Mouse (Mus musculus) embryo, embryonic 10 days (tissue): ENCODE measurements at regions not wholly inside any gene's neighbourhood (a gene's known extent, or its start where the extent isn't known, plus 50 kb on each side); places are given as distances from the start of the nearest gene placed in this dataset.
"Not testable (repeated sequence)": the region's sequence is repeated elsewhere in the genome, so short reads cannot be mapped to it uniquely, and the experiment has no call there.

Experiments
- DNase-seq: peaks from one replicate; pipeline ENCODE4 v3.0.0-alpha.2; 2015; ENCODE audit warnings: low spot score

- no peak for DNase-seq
These were observed 246.2 kb upstream of the Fundc1 start for GRCm38 (mm10) chrX:17818325-17818724.

- DNase-seq = no peak
These were observed 245.5 kb upstream of the Fundc1 start for GRCm38 (mm10) chrX:17817651-17818050.

GRCm38 (mm10) chrX:17788048-17788447 lies 215.9 kb upstream of the Fundc1 start:
- DNase-seq = not testable (repeated sequence)

GRCm38 (mm10) chrX:17775886-17776285 lies 203.8 kb upstream of the Fundc1 start:
- DNase-seq = no peak

- DNase-seq = no peak
These were observed 180.7 kb upstream of the Fundc1 start for GRCm38 (mm10) chrX:17752823-17753222.

- no peak for DNase-seq
These were observed 179.3 kb upstream of the Fundc1 start for GRCm38 (mm10) chrX:17751466-17751865.

GRCm38 (mm10) chrX:17730233-17730632 lies 158.1 kb upstream of the Fundc1 start:
- DNase-seq = no peak

- DNase-seq = no peak
These were observed 153.7 kb upstream of the Fundc1 start for GRCm38 (mm10) chrX:17725780-17726220.

GRCm38 (mm10) chrX:17724990-17725779 lies 153.1 kb upstream of the Fundc1 start:
- peak; percentile 46 for DNase-seq

GRCm38 (mm10) chrX:17724398-17724797 lies 152.3 kb upstream of the Fundc1 start:
- DNase-seq = no peak

GRCm38 (mm10) chrX:17721866-17722625 lies 149.9 kb upstream of the Fundc1 start:
- not testable (repeated sequence) for DNase-seq

- DNase-seq = no peak
These were observed 142.4 kb upstream of the Fundc1 start for GRCm38 (mm10) chrX:17714534-17714933.

GRCm38 (mm10) chrX:17712919-17713318 lies 140.8 kb upstream of the Fundc1 start:
- DNase-seq = no peak

GRCm38 (mm10) chrX:17712475-17712874 lies 140.3 kb upstream of the Fundc1 start:
- no peak for DNase-seq
